Mouse (Mus musculus) midbrain, embryonic 13.5 days (tissue): ENCODE measurements around the gene Il4i1. TPM values are rescaled to one million over a fixed set of nuclear protein-coding genes. Genes with fewer than 3 reads are reported as not detected.

ENCODE experiments used
- ATAC-seq: fragments of 200-750 bp; cut with Nextera tagmentation; 2 replicates; pipeline ENCODE4 v1.8.0; 2017; ENCODE audit warnings: mild to moderate bottlenecking, moderate TSS enrichment, moderate library complexity
- H3K27ac ChIP-seq: fragments of 300-500 bp; sonication (generic); 2 replicates; pipeline ENCODE4 v1.5.1; 2015; ENCODE audit warnings: inconsistent platforms, mild to moderate bottlenecking, moderate library complexity
- H3K27me3 ChIP-seq: fragments of 300-500 bp; sonication (generic); 2 replicates; pipeline ENCODE4 v1.6.1; 2015; ENCODE audit warnings: mild to moderate bottlenecking, inconsistent platforms
- H3K36me3 ChIP-seq: fragments of 300-500 bp; sonication (generic); 2 replicates; pipeline ENCODE4 v1.6.1; 2015; ENCODE audit warnings: mild to moderate bottlenecking, inconsistent platforms
- H3K4me1 ChIP-seq: fragments of 300-500 bp; sonication (generic); replicated peaks from 2 replicates; pipeline ENCODE4 v1.6.1; 2015; ENCODE audit warnings: inconsistent platforms
- H3K4me2 ChIP-seq: fragments of 300-500 bp; sonication (generic); replicated peaks from 2 replicates; pipeline ENCODE4 v1.6.1; 2015; ENCODE audit warnings: moderate library complexity, mild to moderate bottlenecking, inconsistent platforms
- H3K4me3 ChIP-seq: fragments of 300-500 bp; sonication (generic); replicated peaks from 2 replicates; pipeline ENCODE4 v1.5.1; 2015; ENCODE audit warnings: mild to moderate bottlenecking, inconsistent platforms
- H3K9ac ChIP-seq: fragments of 300-500 bp; sonication (generic); replicated peaks from 2 replicates; pipeline ENCODE4 v1.6.1; 2015; ENCODE audit warnings: mild to moderate bottlenecking, inconsistent platforms
- H3K9me3 ChIP-seq: fragments of 300-500 bp; sonication (generic); 2 replicates; pipeline ENCODE4 v1.6.1; 2016; ENCODE audit warnings: mild to moderate bottlenecking, inconsistent platforms
- WGBS: fragments of 180-500 bp; shearing (Covaris S2); methylation state at CpG from one replicate; pipeline ENCODE4 v1.1.7; 2015; 5-methylcytosine and 5-hydroxymethylcytosine counted together
- polyA plus RNA-seq: library from polyadenylated mRNA; unstranded; fragments of >200 nt; fragmentation: Nextera tagmentation; extraction: Ambion mirVana; gene quantifications from 2 replicates; pipeline ENCODE4 v1.2.1, GENCODE M21; 2015

Il4i1 gene
- polyA plus RNA-seq, 1 experiment from 2014 or later: 2.0 TPM

DNA sequence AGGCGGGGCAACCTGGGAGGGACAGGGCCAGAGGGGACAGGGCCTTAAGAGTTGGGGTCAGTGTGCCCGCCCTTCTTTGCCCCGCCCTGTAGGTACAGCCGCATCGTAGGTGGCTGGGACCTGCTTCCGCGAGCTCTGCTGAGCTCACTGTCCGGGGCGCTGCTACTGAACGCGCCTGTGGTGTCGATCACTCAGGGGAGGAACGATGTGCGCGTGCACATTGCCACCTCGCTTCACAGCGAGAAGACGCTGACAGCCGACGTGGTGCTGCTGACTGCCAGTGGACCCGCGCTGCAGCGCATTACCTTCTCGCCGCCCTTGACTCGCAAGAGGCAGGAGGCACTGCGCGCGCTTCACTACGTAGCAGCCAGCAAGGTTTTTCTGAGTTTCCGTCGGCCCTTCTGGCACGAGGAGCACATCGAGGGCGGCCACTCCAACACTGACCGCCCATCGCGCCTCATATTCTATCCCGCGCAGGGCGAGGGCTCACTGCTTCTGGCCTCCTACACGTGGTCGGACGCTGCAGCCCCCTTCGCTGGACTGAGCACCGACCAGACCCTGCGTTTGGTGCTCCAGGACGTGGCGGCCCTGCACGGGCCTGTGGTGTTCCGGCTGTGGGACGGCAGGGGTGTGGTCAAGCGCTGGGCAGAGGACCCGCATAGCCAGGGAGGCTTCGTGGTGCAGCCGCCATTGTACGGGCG lies 23.5 kb downstream of the Il4i1 start:
- Histone ChIP-seq H3K4me3 (peak overlapping the region; percentile 32), H3K27ac (no peak overlapping the region), H3K9ac (peak overlapping the region; percentile 62), H3K4me1 (peaks cover 18% of the 10 kb centered on the region), H3K4me2 (peak overlapping the region; percentile 60), H3K36me3 (peaks cover 44% of the 10 kb centered on the region), H3K27me3 (peaks cover 40% of the 10 kb centered on the region), H3K9me3 (no peaks in the 10 kb centered on the region)
- peak; percentile 69 for ATAC-seq
- under 1% methylated on average over 58 of the region's 58 CpGs for WGBS

GRCm38 (mm10) chr7:44840426-44840825 lies 24.2 kb downstream of the Il4i1 start:
- Histone ChIP-seq H3K4me1 (peaks cover 18% of the 10 kb centered on the region), H3K27me3 (peaks cover 40% of the 10 kb centered on the region), H3K36me3 (peaks cover 52% of the 10 kb centered on the region), H3K9me3 (no peaks in the 10 kb centered on the region), H3K4me2 (peak overlapping the region; percentile 60; the same call in 1 of the 2 replicates), H3K9ac (no peak overlapping the region), H3K4me3 (peak overlapping the region; percentile 32), H3K27ac (no peak overlapping the region)
- 60% methylated on average over 14 of the region's 14 CpGs for WGBS
- ATAC-seq: no peak

DNA sequence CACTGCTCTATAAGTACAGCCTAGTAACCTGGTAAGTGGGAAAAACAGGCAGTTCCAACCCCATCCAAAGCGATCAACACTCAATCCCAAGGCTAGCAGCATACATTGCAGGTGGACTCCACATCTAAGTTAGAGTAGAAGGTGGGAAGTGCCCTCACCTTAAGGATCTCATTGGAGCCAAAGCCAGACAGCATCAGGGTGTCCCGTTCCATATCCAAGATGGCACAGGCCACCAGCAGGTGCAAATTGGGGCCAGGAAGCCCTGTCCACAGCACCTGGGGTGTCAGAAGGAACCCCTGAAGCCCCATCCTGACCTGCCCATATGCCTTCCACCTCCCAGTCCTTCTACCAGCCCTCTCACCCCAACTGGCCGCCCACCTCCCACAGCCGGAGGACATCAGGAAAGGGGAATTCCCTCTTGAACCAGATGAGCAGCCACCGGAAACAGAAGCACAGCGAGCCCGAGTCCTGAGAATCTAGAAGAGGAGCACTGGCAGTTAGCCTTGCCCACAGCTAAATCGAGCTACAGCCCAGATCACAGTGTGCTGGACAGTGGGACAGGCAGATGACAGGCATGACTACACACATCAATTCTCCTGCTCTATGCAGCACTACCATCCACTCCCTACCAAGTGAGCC lies 25.8 kb downstream of the Il4i1 start:
- peaks cover 40% of the 10 kb centered on the region for H3K27me3 ChIP-seq
- no peak overlapping the region for H3K9ac ChIP-seq
- 91% methylated on average over 8 of the region's 8 CpGs for WGBS
- no peaks in the 10 kb centered on the region for H3K9me3 ChIP-seq
- no peak overlapping the region for H3K4me3 ChIP-seq
- H3K4me2 ChIP-seq: no peak overlapping the region
- peaks cover 67% of the 10 kb centered on the region for H3K36me3 ChIP-seq
- ATAC-seq: no peak
- peaks cover 20% of the 10 kb centered on the region for H3K4me1 ChIP-seq
- H3K27ac ChIP-seq: no peak overlapping the region

GRCm38 (mm10) chr7:44845006-44845405 lies 28.8 kb downstream of the Il4i1 start:
- Histone ChIP-seq H3K27me3 (peaks cover 20% of the 10 kb centered on the region), H3K4me2 (no peak overlapping the region), H3K4me1 (peaks cover 19% of the 10 kb centered on the region), H3K4me3 (no peak overlapping the region), H3K27ac (no peak overlapping the region), H3K9me3 (no peaks in the 10 kb centered on the region), H3K36me3 (peaks cover 67% of the 10 kb centered on the region), H3K9ac (no peak overlapping the region)
- no peak for ATAC-seq
- 95% methylated on average over 10 of the region's 10 CpGs for WGBS

DNA sequence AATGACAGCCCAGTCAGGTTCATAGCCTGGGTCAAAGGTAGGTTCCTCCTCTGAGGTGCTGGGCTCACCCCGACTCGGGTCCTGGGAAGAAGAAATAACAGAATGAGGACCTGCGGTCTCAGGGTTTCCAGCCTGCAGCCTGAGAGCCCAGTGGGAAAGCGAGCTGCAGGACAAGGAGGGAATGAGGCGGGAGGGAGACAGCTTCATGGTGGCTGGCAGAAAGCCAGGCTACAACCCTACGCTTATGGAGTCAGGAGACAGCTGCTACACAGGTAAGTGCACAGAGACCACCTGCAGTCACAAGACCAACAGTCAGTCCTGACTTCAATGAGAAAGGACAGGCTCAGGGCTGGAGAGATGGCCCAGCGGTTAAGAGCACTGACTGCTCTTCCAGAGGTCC lies 30.6 kb downstream of the Il4i1 start:
- Histone ChIP-seq H3K9me3 (no peaks in the 10 kb centered on the region), H3K36me3 (peaks cover 53% of the 10 kb centered on the region), H3K4me2 (no peak overlapping the region), H3K27me3 (peaks cover 2% of the 10 kb centered on the region), H3K27ac (no peak overlapping the region), H3K4me1 (peaks cover 28% of the 10 kb centered on the region), H3K4me3 (no peak overlapping the region), H3K9ac (no peak overlapping the region)
- ATAC-seq: no peak
- WGBS: 89% methylated on average over 7 of the region's 7 CpGs

DNA sequence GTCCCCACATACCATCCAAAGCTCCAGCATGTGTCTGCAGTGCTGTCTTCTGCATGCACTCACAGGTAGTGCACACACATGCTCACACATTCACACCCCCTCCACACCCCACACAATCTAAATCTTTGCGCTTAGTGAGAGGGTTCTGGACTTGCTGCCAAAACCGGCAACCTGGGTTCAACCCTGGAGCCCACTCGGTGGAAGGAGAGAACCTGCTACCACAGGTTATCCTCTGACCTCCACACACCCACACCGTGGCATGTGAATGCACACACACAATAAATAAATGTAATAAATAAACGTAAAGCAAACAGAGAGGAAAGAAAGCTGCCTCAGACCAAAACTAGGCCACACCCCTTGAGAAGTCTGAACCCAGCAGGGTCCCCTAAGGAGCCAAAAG lies 31.6 kb downstream of the Il4i1 start:
- H3K4me2 ChIP-seq: peak overlapping the region; percentile 89

GRCm38 (mm10) chr7:44848561-44849415 lies 32.6 kb downstream of the Il4i1 start, which contains the start of the genes Akt1s1 and Tbc1d17:
Gene Akt1s1, plus strand, starts transcription at chr7:44848991.
Gene Tbc1d17, minus strand, starts transcription at chr7:44849079.
- Histone ChIP-seq H3K9ac (peak within 1 kb of the TSS; percentile 86), H3K27ac (peak within 1 kb of the TSS; percentile 97), H3K9me3 (no peaks in the 10 kb centered on the region), H3K27me3 (no peaks in the 10 kb centered on the region), H3K4me2 (peak within 1 kb of the TSS; percentile 89), H3K4me1 (peaks cover 43% of the 10 kb centered on the region), H3K36me3 (peaks cover 48% of the 10 kb centered on the region), H3K4me3 (peak within 1 kb of the TSS; percentile 75)
- under 1% methylated on average over 54 of the region's 54 CpGs for WGBS
- peak; percentile 84 for ATAC-seq

More for the DNA sequence above, 31.6 kb downstream of the Il4i1 start:
- peaks cover 35% of the 10 kb centered on the region for H3K4me1 ChIP-seq
- ATAC-seq: no peak
- peak overlapping the region; percentile 75 for H3K4me3 ChIP-seq
- peaks cover 52% of the 10 kb centered on the region for H3K36me3 ChIP-seq
- H3K27me3 ChIP-seq: no peaks in the 10 kb centered on the region
- H3K27ac ChIP-seq: peak overlapping the region; percentile 97; the same call in 1 of the 2 replicates
- WGBS: 86% methylated on average over 5 of the region's 5 CpGs
- H3K9me3 ChIP-seq: no peaks in the 10 kb centered on the region
- H3K9ac ChIP-seq: peak overlapping the region; percentile 64

- H3K4me1 ChIP-seq: peaks cover 51% of the 10 kb centered on the region
- no peaks in the 10 kb centered on the region for H3K9me3 ChIP-seq
- under 1% methylated on average over 41 of the region's 41 CpGs for WGBS
- H3K9ac ChIP-seq: peak overlapping the region; percentile 86
- no peaks in the 10 kb centered on the region for H3K27me3 ChIP-seq
- ATAC-seq: peak; percentile 78
- peak overlapping the region; percentile 75 for H3K4me3 ChIP-seq
- peaks cover 40% of the 10 kb centered on the region for H3K36me3 ChIP-seq
- H3K27ac ChIP-seq: peak overlapping the region; percentile 97
- peak overlapping the region; percentile 89 for H3K4me2 ChIP-seq
These were observed 33.4 kb downstream of the Il4i1 start for GRCm38 (mm10) chr7:44849416-44850111.

- peak; percentile 41 for ATAC-seq
- H3K4me1 ChIP-seq: peaks cover 57% of the 10 kb centered on the region
- under 1% methylated on average over 33 of the region's 33 CpGs for whole genome bisulfite sequencing
- peak overlapping the region; percentile 75 for H3K4me3 ChIP-seq
- peaks cover 34% of the 10 kb centered on the region for H3K36me3 ChIP-seq
- H3K9me3 ChIP-seq: no peaks in the 10 kb centered on the region
- H3K4me2 ChIP-seq: peak overlapping the region; percentile 89
- peak overlapping the region; percentile 97 for H3K27ac ChIP-seq
- peak overlapping the region; percentile 86 for H3K9ac ChIP-seq
- H3K27me3 ChIP-seq: no peaks in the 10 kb centered on the region
These were observed 34.0 kb downstream of the Il4i1 start for GRCm38 (mm10) chr7:44850146-44850545.

GRCm38 (mm10) chr7:44850789-44851624 lies 34.8 kb downstream of the Il4i1 start:
- Histone ChIP-seq H3K36me3 (peaks cover 25% of the 10 kb centered on the region), H3K4me2 (peak overlapping the region; percentile 89), H3K27me3 (no peaks in the 10 kb centered on the region), H3K4me3 (peak overlapping the region; percentile 75), H3K9ac (peak overlapping the region; percentile 86), H3K27ac (peak overlapping the region; percentile 97), H3K9me3 (no peaks in the 10 kb centered on the region), H3K4me1 (peaks cover 65% of the 10 kb centered on the region)
- WGBS: 83% methylated on average over 8 of the region's 8 CpGs
- no peak for ATAC-seq
